Mouse (Mus musculus) testis, adult 10 weeks (tissue): ENCODE results near the gene Cog7. TPM values are rescaled to one million over a fixed set of nuclear protein-coding genes. Genes with fewer than 3 reads are reported as not detected.

Source experiments
- polyA plus RNA-seq: library from polyadenylated mRNA; stranded (reverse); fragments of 350-450 nt; fragmentation: Illumina TruSeq; extraction: RNeasy Lipid Tissue Mini Kit (QIAGEN cat#74804); gene quantifications from one replicate; pipeline ENCODE4 v1.2.3, GENCODE M21; 2014; ENCODE audit warnings: low read depth, low replicate concordance

The Cog7 gene
- polyA plus RNA-seq, result 14.1 TPM

GRCm38 (mm10) chr7:121981307-121981871, at the start of gene Cog7:
Cog7 (minus strand) TSS chr7:121981711.

DNA sequence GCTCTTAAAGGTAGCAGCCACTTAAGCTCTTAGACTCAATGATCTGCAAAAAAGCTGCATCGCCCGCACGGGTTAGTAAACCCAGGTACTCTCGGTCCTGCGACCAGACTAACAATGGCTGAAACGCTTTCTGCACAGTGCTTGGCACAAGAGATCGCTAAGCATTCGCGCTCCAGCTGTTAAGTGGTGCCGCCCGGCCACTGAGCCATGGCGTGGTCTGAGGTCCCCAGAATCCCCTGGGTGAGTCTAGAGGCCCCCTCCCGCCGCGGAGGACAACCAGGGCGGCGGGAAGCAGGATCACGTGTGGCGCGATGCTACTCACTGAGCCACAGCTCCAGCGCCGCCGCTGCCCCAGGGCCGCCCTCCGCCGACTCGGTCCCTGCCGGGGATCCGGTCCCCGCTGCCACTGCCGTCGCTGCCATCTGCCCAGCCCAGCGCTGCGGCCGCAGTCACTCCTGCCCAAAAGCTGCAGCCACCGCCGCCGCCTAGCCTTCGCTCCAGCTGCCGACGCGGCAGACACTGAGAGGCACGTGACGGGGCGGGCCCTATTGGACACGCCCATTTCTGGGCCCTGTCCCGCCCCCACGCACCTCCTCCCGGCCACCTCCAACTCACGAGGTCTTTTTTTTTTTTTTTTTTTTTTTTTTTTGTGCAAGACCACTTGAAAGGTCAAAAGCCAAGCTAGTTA, 39.3 kb upstream of the Cog7 start, which contains the start of gene Gga2:
Gga2 (minus strand) TSS at position 556 of the 688 bp plus-strand sequence.

DNA sequence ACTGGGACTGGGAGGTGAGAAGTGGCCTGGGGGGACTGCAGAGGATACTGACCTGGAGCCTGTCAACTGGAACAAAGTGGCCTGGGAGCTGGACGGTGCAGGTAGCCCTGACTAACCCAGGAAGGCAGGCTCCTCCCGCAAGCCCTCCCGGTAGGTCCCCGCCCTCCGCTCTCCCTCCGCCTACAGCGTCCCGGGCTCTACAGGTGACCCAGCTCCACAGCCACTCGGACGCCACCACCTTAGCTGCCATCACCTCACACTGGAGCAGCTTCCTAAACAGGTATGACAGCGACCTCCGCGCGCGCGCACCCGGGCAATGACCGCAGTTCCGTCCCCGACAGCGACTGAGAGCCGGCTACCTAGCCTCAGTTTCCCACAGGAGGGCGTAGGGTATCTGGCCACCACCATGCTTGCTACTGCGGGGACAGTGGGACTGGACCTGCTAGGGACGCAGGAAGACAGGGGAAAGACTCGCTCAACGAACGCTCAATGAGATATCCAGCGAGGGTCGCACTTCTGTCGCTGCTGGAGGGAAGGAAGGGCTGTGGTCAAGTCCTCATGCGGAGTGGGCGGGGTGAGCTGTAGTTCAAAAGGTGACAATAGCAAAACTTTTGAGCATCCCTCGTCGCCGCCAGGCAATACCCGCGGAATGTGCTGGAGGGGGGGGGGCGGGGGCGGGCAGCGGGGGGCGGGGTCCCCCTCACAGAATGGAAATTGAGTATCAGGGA, 116.5 kb downstream of the Cog7 start, which contains the start of gene Scnn1b:
Scnn1b (plus strand) TSS at position 181 of the 728 bp plus-strand sequence.

Other genes starting within 250 kb of the Cog7 start
- gene Scnn1g, start 247.2 kb downstream of the Cog7 start, polyA plus RNA-seq, result not detected
- not detected for gene Scnn1b, start 116.7 kb downstream of the Cog7 start, polyA plus RNA-seq
- 1.7 TPM for gene Gga2, start 39.5 kb upstream of the Cog7 start, polyA plus RNA-seq
- gene Ubfd1, start 85.5 kb upstream of the Cog7 start, polyA plus RNA-seq, result 17.0 TPM
- 1.8 TPM for gene Ears2, start 85.6 kb upstream of the Cog7 start, polyA plus RNA-seq
- gene Ndufab1, start 120.2 kb upstream of the Cog7 start, polyA plus RNA-seq, result 207 TPM
- gene Palb2, start 151.3 kb upstream of the Cog7 start, polyA plus RNA-seq, result 11.9 TPM
- gene Dctn5, start 151.3 kb upstream of the Cog7 start, polyA plus RNA-seq, result 46.5 TPM
- gene Plk1, start 177.7 kb upstream of the Cog7 start, polyA plus RNA-seq, result 9.6 TPM
- gene Ern2, start 204.5 kb upstream of the Cog7 start, polyA plus RNA-seq, result not detected
- gene Chp2, start 237.8 kb upstream of the Cog7 start, polyA plus RNA-seq, result 14.7 TPM